In genomic region chr2:65920651-65921412, GRCm38 (mm10) we compare ENCODE assay signal across 14 mouse cellular contexts.
DNase-seq lines count a peak whose midpoint lies in the region; ATAC-seq lines count a peak whose summit lies in the region.
"Had no signal": no experiment of that assay in that cellular context is flagged by ENCODE, and none has a peak within 500 bp of the region (broad histone marks: within the 10 kb centered on the region; RNA-seq: fewer than 3 reads in every experiment).

No protein-coding gene starts in this region.

- H3K27ac ChIP-seq in midbrain, embryonic 13.5 days = 0 out of 2 replicates have a peak overlapping the region, but pooled peaks have one; percentile 39
- no peak overlapping the region for H3K27ac ChIP-seq in midbrain, embryonic 10.5 days (replicated peaks)
- H3K27ac ChIP-seq in intestine, embryonic 16.5 days (ENCODE audit: low read length) = no peak overlapping the region
- H3K27ac ChIP-seq in neural tube, embryonic 14.5 days (ENCODE audit: low read depth, low read length) = no peak overlapping the region
- H3K27ac ChIP-seq: embryonic facial prominence, embryonic 15.5 days; macrophage had no signal

- no peaks in the 10 kb centered on the region for H3K36me3 ChIP-seq in midbrain, embryonic 13.5 days
- H3K36me3 ChIP-seq in midbrain, embryonic 10.5 days = no peaks in the 10 kb centered on the region
- no peaks in the 10 kb centered on the region for H3K36me3 ChIP-seq in intestine, embryonic 16.5 days (ENCODE audit: control insufficient read depth, insufficient read depth, low read length)
- H3K36me3 ChIP-seq in neural tube, embryonic 14.5 days (ENCODE audit: control insufficient read depth, insufficient read depth, low read length) = no peaks in the 10 kb centered on the region
- H3K36me3 ChIP-seq: embryonic facial prominence, embryonic 15.5 days; G1E had no signal

- H3K9me3 ChIP-seq in midbrain, embryonic 13.5 days = no peaks in the 10 kb centered on the region
- H3K9me3 ChIP-seq in midbrain, embryonic 10.5 days (replicated peaks) = no peaks in the 10 kb centered on the region
- no peaks in the 10 kb centered on the region for H3K9me3 ChIP-seq in intestine, embryonic 16.5 days (ENCODE audit: control insufficient read depth, low read length)
- H3K9me3 ChIP-seq in neural tube, embryonic 14.5 days (ENCODE audit: control insufficient read depth, low read length) = no peaks in the 10 kb centered on the region
- H3K9me3 ChIP-seq: embryonic facial prominence, embryonic 15.5 days had no signal

- peak; percentile 68 for DNase-seq in embryo, embryonic 10 days (ENCODE audit: low spot score)
- no peak for DNase-seq in embryo, embryonic 9.5 days (ENCODE audit: extremely low spot score)
- no peak for DNase-seq in midbrain, embryonic 10.5 days (ENCODE audit: low spot score)
- DNase-seq in adrenal gland, postnatal 36 days = no peak
- no peak for DNase-seq in gastrocnemius, postnatal 25 days
- DNase-seq: cerebellum, adult 11 months; heart, postnatal 4 days; thymus, postnatal 4 days had no signal

- no peak overlapping the region for H3K9ac ChIP-seq in midbrain, embryonic 13.5 days (replicated peaks)
- H3K9ac ChIP-seq in intestine, embryonic 16.5 days (ENCODE audit: low read depth, low read length) = no peak overlapping the region
- H3K9ac ChIP-seq in neural tube, embryonic 14.5 days (replicated peaks; ENCODE audit: low read depth, low read length) = no peak overlapping the region
- H3K9ac ChIP-seq: embryonic facial prominence, embryonic 15.5 days had no signal

- H3K27me3 ChIP-seq in midbrain, embryonic 13.5 days = no peaks in the 10 kb centered on the region
- no peaks in the 10 kb centered on the region for H3K27me3 ChIP-seq in midbrain, embryonic 10.5 days (ENCODE audit: low read depth, poor library complexity, severe bottlenecking)
- no peaks in the 10 kb centered on the region for H3K27me3 ChIP-seq in intestine, embryonic 16.5 days (replicated peaks; ENCODE audit: control insufficient read depth, insufficient read depth, low read length)
- no peaks in the 10 kb centered on the region for H3K27me3 ChIP-seq in neural tube, embryonic 14.5 days (ENCODE audit: control insufficient read depth, insufficient read depth, low read length)
- H3K27me3 ChIP-seq: embryonic facial prominence, embryonic 15.5 days had no signal

- H3K4me3 ChIP-seq in midbrain, embryonic 13.5 days (replicated peaks) = no peak overlapping the region
- no peak overlapping the region for H3K4me3 ChIP-seq in midbrain, embryonic 10.5 days
- no peak overlapping the region; the same call in 1 of the 2 replicates for H3K4me3 ChIP-seq in intestine, embryonic 16.5 days (ENCODE audit: low read length)
- H3K4me3 ChIP-seq in neural tube, embryonic 14.5 days (ENCODE audit: low read depth, low read length) = no peak overlapping the region
- H3K4me3 ChIP-seq: embryonic facial prominence, embryonic 15.5 days had no signal

- H3K4me1 ChIP-seq in midbrain, embryonic 13.5 days (replicated peaks) = peaks cover 23% of the 10 kb centered on the region
- peaks cover 23% of the 10 kb centered on the region for H3K4me1 ChIP-seq in midbrain, embryonic 10.5 days
- 0 out of 2 replicates have a peak, but pooled peaks cover 2% of the 10 kb centered on the region for H3K4me1 ChIP-seq in intestine, embryonic 16.5 days (ENCODE audit: control insufficient read depth, insufficient read depth, low read length)
- H3K4me1 ChIP-seq in neural tube, embryonic 14.5 days (ENCODE audit: control insufficient read depth, insufficient read depth, low read length) = peaks cover 12% of the 10 kb centered on the region; the same call in 1 of the 2 replicates
- H3K4me1 ChIP-seq: embryonic facial prominence, embryonic 15.5 days had no signal

- ATAC-seq in midbrain, embryonic 13.5 days = 0 out of 2 replicates have a peak, but pooled peaks have one; percentile 27
- ATAC-seq in intestine, embryonic 16.5 days = peak; percentile 67
- peak; percentile 73 for ATAC-seq in neural tube, embryonic 14.5 days (ENCODE audit: low read depth)

- WGBS in midbrain, embryonic 13.5 days = 31% methylated on average over 9 of the region's 9 CpGs
- WGBS in midbrain, embryonic 10.5 days = 57% methylated on average over 9 of the region's 9 CpGs
- 27% methylated on average over 9 of the region's 9 CpGs for WGBS in intestine, embryonic 16.5 days
- 8% methylated on average over 9 of the region's 9 CpGs for WGBS in neural tube, embryonic 14.5 days

- peak overlapping the region; percentile 13; the same call in 1 of the 2 replicates for H3K4me2 ChIP-seq in midbrain, embryonic 13.5 days (replicated peaks)
- peak overlapping the region; percentile 5 for H3K4me2 ChIP-seq in intestine, embryonic 16.5 days (ENCODE audit: low read depth, low read length)
- H3K4me2 ChIP-seq in neural tube, embryonic 14.5 days (ENCODE audit: low read depth, low read length) = 0 out of 2 replicates have a peak overlapping the region, but pooled peaks have one; percentile 1
- H3K4me2 ChIP-seq: embryonic facial prominence, embryonic 15.5 days had no signal
